Mouse (Mus musculus) embryonic facial prominence, embryonic 15.5 days (tissue): Measurements from ENCODE around the gene Egfl7. TPM values are rescaled to one million over a fixed set of nuclear protein-coding genes. Genes with fewer than 3 reads are reported as not detected.

Source experiments
- ATAC-seq: fragments of 200-750 bp; cut with Nextera tagmentation; 2 replicates; pipeline ENCODE4 v1.8.0; 2017; ENCODE audit warnings: low read depth, moderate TSS enrichment; ENCODE audit not compliant: insufficient number of reproducible peaks, low FRiP score, low TSS enrichment
- H3K27ac ChIP-seq: fragments of 300-500 bp; sonication (generic); replicated peaks from 2 replicates; pipeline ENCODE4 v1.5.1; 2015; ENCODE audit warnings: mild to moderate bottlenecking, inconsistent platforms
- H3K27me3 ChIP-seq: fragments of 300-500 bp; sonication (generic); 2 replicates; pipeline ENCODE4 v1.6.1; 2015; ENCODE audit warnings: inconsistent platforms
- H3K36me3 ChIP-seq: fragments of 300-500 bp; sonication (generic); 2 replicates; pipeline ENCODE4 v1.6.1; 2015; ENCODE audit warnings: mild to moderate bottlenecking, inconsistent platforms
- H3K4me1 ChIP-seq: fragments of 300-500 bp; sonication (generic); 2 replicates; pipeline ENCODE4 v1.6.1; 2015; ENCODE audit warnings: inconsistent platforms
- H3K4me2 ChIP-seq: fragments of 300-500 bp; sonication (generic); replicated peaks from 2 replicates; pipeline ENCODE4 v1.6.1; 2015; ENCODE audit warnings: mild to moderate bottlenecking, inconsistent platforms
- H3K4me3 ChIP-seq: fragments of 300-500 bp; sonication (generic); replicated peaks from 2 replicates; pipeline ENCODE4 v1.5.1; 2015; ENCODE audit warnings: mild to moderate bottlenecking, inconsistent platforms
- H3K9ac ChIP-seq: fragments of 300-500 bp; sonication (generic); 2 replicates; pipeline ENCODE4 v1.6.1; 2015; ENCODE audit warnings: inconsistent platforms
- H3K9me3 ChIP-seq: fragments of 300-500 bp; sonication (generic); replicated peaks from 2 replicates; pipeline ENCODE4 v1.6.1; 2016; ENCODE audit warnings: inconsistent platforms
- WGBS: fragments of 180-500 bp; shearing (Covaris S2); methylation state at CpG from one replicate; pipeline ENCODE4 v1.1.7; 2015; 5-methylcytosine and 5-hydroxymethylcytosine counted together
- polyA plus RNA-seq: library from polyadenylated mRNA; unstranded; fragments of >200 nt; fragmentation: Nextera tagmentation; extraction: Ambion mirVana; gene quantifications from 2 replicates; pipeline ENCODE4 v1.2.1, GENCODE M21; 2015

The Egfl7 gene
- polyA plus RNA-seq, 1 experiment from 2014 or later, result 111 TPM

- WGBS, result 73% methylated on average over 5 of the region's 5 CpGs
- Histone ChIP-seq H3K4me1 (no peaks in the 10 kb centered on the region), H3K36me3 (no peaks in the 10 kb centered on the region), H3K4me3 (no peak overlapping the region), H3K4me2 (no peak overlapping the region), H3K27me3 (no peaks in the 10 kb centered on the region), H3K9me3 (no peaks in the 10 kb centered on the region), H3K9ac (no peak overlapping the region), H3K27ac (no peak overlapping the region)
- ATAC-seq, result no peak
Observed at GRCm38 (mm10) chr2:26614903-26615302, 35.1 kb downstream of the Egfl7 start.

GRCm38 (mm10) chr2:26615459-26616124 is 35.8 kb downstream of the Egfl7 start:
- Histone ChIP-seq H3K4me1 (no peaks in the 10 kb centered on the region), H3K4me2 (no peak overlapping the region), H3K4me3 (no peak overlapping the region), H3K27me3 (no peaks in the 10 kb centered on the region), H3K27ac (no peak overlapping the region), H3K9me3 (no peaks in the 10 kb centered on the region), H3K9ac (no peak overlapping the region), H3K36me3 (no peaks in the 10 kb centered on the region)
- 76% methylated on average over 4 of the region's 4 CpGs for WGBS
- no peak for ATAC-seq

- no peaks in the 10 kb centered on the region for H3K36me3 ChIP-seq
- H3K9ac ChIP-seq, result no peak overlapping the region
- ATAC-seq, result no peak
- no peak overlapping the region for H3K27ac ChIP-seq
- WGBS, result 78% methylated on average over 6 of the region's 6 CpGs
- no peaks in the 10 kb centered on the region for H3K4me1 ChIP-seq
- no peak overlapping the region for H3K4me3 ChIP-seq
- no peaks in the 10 kb centered on the region for H3K9me3 ChIP-seq
- H3K27me3 ChIP-seq, result no peaks in the 10 kb centered on the region
- no peak overlapping the region for H3K4me2 ChIP-seq
Observed at GRCm38 (mm10) chr2:26617331-26617730, 37.5 kb downstream of the Egfl7 start.

DNA sequence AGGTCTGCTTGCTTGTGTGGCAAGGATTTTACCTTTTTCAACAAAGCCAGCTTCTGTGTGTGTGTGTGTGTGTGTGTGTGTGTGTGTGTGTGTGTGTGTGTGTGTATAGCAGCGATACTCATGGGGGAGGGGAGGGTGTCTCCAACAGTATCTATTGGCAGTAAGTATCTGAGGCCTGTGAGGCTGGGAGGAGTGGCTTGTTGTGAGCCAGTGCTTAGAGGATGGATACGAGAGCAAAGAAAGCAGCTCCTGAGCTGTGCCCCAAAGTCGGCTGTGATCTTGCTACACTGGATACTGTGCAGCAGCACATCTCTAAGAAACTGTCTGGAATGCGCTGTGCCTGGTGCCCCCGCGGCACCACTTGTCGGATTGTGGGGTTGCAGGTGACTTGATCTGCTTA is 38.1 kb downstream of the Egfl7 start:
- H3K9ac ChIP-seq, result no peak overlapping the region
- no peaks in the 10 kb centered on the region for H3K27me3 ChIP-seq
- H3K4me3 ChIP-seq, result no peak overlapping the region
- no peak overlapping the region for H3K27ac ChIP-seq
- H3K4me2 ChIP-seq, result no peak overlapping the region
- H3K9me3 ChIP-seq, result no peaks in the 10 kb centered on the region
- ATAC-seq, result no peak
- H3K36me3 ChIP-seq, result no peaks in the 10 kb centered on the region
- 52% methylated on average over 7 of the region's 7 CpGs for WGBS
- no peaks in the 10 kb centered on the region for H3K4me1 ChIP-seq

DNA sequence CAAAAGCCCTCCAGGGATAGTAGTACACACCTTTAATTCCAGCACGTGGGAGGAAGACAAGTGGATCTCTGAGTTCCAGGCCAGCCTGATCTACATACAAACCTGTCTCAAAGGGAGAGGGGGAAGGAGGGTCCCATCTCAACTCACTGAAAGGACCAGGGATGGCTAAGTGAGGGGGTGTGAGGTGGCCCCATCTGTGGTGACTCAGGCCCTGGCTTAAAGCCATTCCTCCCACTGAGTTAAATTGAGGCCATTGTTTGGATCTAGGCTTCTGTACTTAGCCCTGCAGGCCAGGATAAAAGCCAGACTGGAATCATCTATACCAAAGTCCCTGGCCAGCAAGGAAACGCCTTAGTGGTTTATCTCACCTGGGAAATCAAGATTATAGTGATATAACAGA is 41.4 kb downstream of the Egfl7 start:
- no peak overlapping the region for H3K4me2 ChIP-seq
- H3K4me3 ChIP-seq, result no peak overlapping the region
- no peaks in the 10 kb centered on the region for H3K9me3 ChIP-seq
- no peaks in the 10 kb centered on the region for H3K36me3 ChIP-seq
- ATAC-seq, result no peak
- H3K4me1 ChIP-seq, result no peaks in the 10 kb centered on the region
- no peak overlapping the region for H3K27ac ChIP-seq
- no peak overlapping the region for H3K9ac ChIP-seq
- WGBS, result 32% methylated on average over 2 of the region's 2 CpGs
- no peaks in the 10 kb centered on the region for H3K27me3 ChIP-seq

- H3K9ac ChIP-seq, result no peak overlapping the region
- H3K27ac ChIP-seq, result no peak overlapping the region
- no peaks in the 10 kb centered on the region for H3K9me3 ChIP-seq
- no peaks in the 10 kb centered on the region for H3K36me3 ChIP-seq
- 33% methylated on average over 5 of the region's 5 CpGs for WGBS
- H3K4me2 ChIP-seq, result no peak overlapping the region
- H3K27me3 ChIP-seq, result no peaks in the 10 kb centered on the region
- H3K4me1 ChIP-seq, result peaks cover 6% of the 10 kb centered on the region; the same call in 1 of the 2 replicates
- ATAC-seq, result no peak
- H3K4me3 ChIP-seq, result no peak overlapping the region
Observed at GRCm38 (mm10) chr2:26622984-26623383, 43.2 kb downstream of the Egfl7 start.

DNA sequence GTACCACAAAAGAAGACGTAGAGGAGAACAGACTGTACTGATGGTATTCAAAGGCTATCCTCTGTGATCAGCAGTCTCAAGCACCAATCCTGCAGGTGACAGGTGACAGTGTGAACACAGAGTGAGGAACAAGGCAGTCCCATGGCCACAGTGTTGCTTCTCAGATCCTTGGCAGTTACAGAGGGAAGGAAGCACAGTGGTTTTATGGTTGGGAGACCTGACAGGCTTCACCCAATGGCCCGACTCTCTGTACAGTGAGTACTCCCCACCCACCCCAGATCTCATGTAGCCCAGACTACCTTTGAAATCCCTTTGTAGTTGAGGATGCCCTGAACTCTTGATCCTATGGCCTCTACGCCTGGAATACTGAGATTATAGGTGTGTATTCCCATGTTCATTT is 45.6 kb downstream of the Egfl7 start:
- Histone ChIP-seq H3K4me3 (no peak overlapping the region), H3K4me2 (no peak overlapping the region), H3K9ac (no peak overlapping the region), H3K9me3 (no peaks in the 10 kb centered on the region), H3K4me1 (peaks cover 22% of the 10 kb centered on the region), H3K27ac (no peak overlapping the region), H3K36me3 (no peaks in the 10 kb centered on the region), H3K27me3 (no peaks in the 10 kb centered on the region)
- 86% methylated on average over 3 of the region's 3 CpGs for WGBS
- no peak for ATAC-seq

- H3K4me2 ChIP-seq, result no peak overlapping the region
- no peak overlapping the region for H3K9ac ChIP-seq
- no peak for ATAC-seq
- H3K27ac ChIP-seq, result no peak overlapping the region
- H3K27me3 ChIP-seq, result no peaks in the 10 kb centered on the region
- peaks cover 22% of the 10 kb centered on the region for H3K4me1 ChIP-seq
- no peak overlapping the region for H3K4me3 ChIP-seq
- H3K36me3 ChIP-seq, result no peaks in the 10 kb centered on the region
- WGBS, result 64% methylated on average over 3 of the region's 3 CpGs
- H3K9me3 ChIP-seq, result no peaks in the 10 kb centered on the region
Observed at GRCm38 (mm10) chr2:26626081-26626480, 46.3 kb downstream of the Egfl7 start.

- peak; percentile 77 for ATAC-seq
Observed at GRCm38 (mm10) chr2:26627921-26628739, 48.3 kb downstream of the Egfl7 start, which contains the start of gene Fam69b. Gene Fam69b, plus strand, starts transcription at chr2:26628457.

DNA sequence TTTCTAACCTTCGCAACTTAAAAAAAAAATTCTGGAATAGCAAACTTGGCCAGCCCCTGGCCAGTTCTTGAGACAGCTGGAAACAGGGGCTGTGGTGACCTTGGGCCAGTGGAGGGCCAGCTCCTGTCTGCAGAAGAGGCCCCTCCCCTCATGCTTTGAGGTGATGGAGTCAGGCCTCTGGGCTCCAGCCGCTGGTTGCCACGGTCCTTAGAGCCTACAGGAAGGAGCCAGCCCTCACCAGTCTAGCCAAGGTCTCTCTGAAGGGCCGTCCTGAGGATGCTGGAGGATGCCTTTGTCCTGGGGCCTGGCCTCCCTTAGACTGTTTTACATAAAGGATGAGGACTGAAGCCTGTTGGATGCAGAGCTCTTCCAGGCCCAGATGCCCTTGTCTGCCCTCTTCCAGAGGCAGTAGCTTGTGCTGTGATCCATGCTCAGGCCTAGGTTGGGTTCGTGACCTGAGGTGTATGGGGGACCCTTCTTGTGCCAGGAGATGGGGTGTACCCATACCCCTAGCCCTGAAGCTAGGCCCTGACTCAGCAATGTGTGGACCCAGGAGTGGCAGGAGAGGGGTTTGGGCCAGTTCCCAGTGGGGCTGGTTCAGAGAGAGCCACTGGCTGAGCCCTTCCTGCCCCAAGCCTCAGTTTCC is 49.1 kb downstream of the Egfl7 start:
- H3K27ac ChIP-seq, result peak overlapping the region; percentile 24; the same call in 1 of the 2 replicates
- no peaks in the 10 kb centered on the region for H3K36me3 ChIP-seq
- peak overlapping the region; percentile 63 for H3K4me3 ChIP-seq
- peak overlapping the region; percentile 81 for H3K4me2 ChIP-seq
- peak overlapping the region; percentile 67 for H3K9ac ChIP-seq
- WGBS, result 16% methylated on average over 5 of the region's 5 CpGs
- H3K9me3 ChIP-seq, result no peaks in the 10 kb centered on the region
- 0 out of 2 replicates have a peak, but pooled peaks have one; percentile 27 for ATAC-seq
- peaks cover 22% of the 10 kb centered on the region for H3K4me1 ChIP-seq
- no peaks in the 10 kb centered on the region for H3K27me3 ChIP-seq

More at GRCm38 (mm10) chr2:26627921-26628739, 48.3 kb downstream of the Egfl7 start, which contains the start of gene Fam69b:
- Histone ChIP-seq H3K4me2 (peak within 1 kb of the TSS; percentile 81), H3K9ac (peak within 1 kb of the TSS; percentile 67), H3K4me3 (peak within 1 kb of the TSS; percentile 63), H3K36me3 (no peaks in the 10 kb centered on the region), H3K27me3 (no peaks in the 10 kb centered on the region), H3K9me3 (no peaks in the 10 kb centered on the region), H3K4me1 (peaks cover 22% of the 10 kb centered on the region), H3K27ac (peak within 1 kb of the TSS; percentile 24; the same call in 1 of the 2 replicates)
- under 1% methylated on average over 70 of the region's 70 CpGs for WGBS
